Mouse (Mus musculus) heart, adult 2 months (tissue): ENCODE measurements around the gene Hyal1.

Experiments used
- CTCF ChIP-seq: fragments of 200-600 bp; IDR thresholded peaks from 2 replicates; pipeline ENCODE4 v1.8.1; 2022; ENCODE audit warnings: antibody characterized with exemption, mild to moderate bottlenecking, moderate library complexity
- POLR2A ChIP-seq: fragments of 200-500 bp; IDR thresholded peaks from 2 replicates; pipeline ENCODE4 v1.6.1; 2011; ENCODE audit warnings: mild to moderate bottlenecking, low read depth, low read length, control low read depth; ENCODE audit not compliant: insufficient read depth

DNA sequence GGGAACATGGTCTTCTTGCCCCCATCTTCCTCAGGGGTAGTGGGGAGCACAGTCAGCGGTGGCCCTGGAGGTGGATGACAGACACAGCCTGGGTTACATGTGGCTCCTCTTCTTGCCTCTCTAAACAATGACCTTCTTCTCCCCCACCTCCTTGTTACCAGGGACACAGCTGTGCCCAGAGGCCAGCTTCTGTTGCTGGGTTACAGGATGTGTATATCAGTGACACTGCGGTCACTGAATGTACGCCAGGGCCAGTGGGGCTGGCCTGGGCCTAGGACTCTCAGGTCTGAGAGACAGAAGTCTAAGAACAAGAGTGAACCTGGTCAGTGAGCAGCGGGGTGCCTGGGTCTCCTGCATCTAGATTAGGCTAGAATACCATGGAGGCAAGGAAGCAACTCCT is 38.3 kb downstream of the Hyal1 start:
- TF ChIP-seq POLR2A (no peak), CTCF (no peak)
